Mouse (Mus musculus) bone marrow macrophage, adult 2 months (primary cell): Measurements from ENCODE around the gene Tssk2.

Experiments used
- CTCF ChIP-seq: IDR thresholded peaks from 2 replicates; pipeline ENCODE4 v1.5.1; 2012; ENCODE audit warnings: low read depth, mild to moderate bottlenecking, low read length, moderate library complexity
- POLR2A ChIP-seq: IDR thresholded peaks from 2 replicates; pipeline ENCODE4 v1.6.1; 2012; ENCODE audit warnings: mild to moderate bottlenecking, low read depth, low read length, borderline replicate concordance

DNA sequence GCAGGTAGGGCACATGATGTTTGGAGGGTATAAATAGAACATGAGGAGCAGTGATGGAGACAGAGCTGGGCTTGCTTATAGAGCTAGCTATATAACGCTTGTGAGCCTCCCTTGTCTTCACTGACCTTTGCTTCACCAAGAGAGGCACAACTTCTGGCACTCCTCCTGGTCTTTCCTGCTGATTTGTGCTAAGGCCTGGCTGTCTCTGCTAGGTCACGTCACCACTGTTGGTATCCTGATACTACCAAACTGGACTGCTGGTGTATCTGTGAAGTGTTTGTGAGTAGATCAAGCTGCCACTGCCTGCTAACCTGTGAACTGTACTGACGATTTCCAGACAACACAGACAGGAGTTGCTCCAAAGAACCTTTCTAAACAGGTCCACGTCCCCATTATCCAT, 23.3 kb upstream of the Tssk2 start:
- TF ChIP-seq CTCF: no peak
- TF ChIP-seq POLR2A: no peak
